Mouse (Mus musculus) heart, postnatal 25 days (tissue): ENCODE measurements around the gene Lpcat3. TPM values are rescaled to one million over a fixed set of nuclear protein-coding genes. Genes with fewer than 3 reads are reported as not detected.

Source experiments
- DNase-seq: peaks from one replicate; pipeline ENCODE4 v3.0.0; 2022; ENCODE audit warnings: low spot score
- intact Hi-C: fragments of 180-260 bp; cut with DNase I; formaldehyde crosslinking; loops from one replicate; pipeline ENCODE4 v1.15.1; 2025
- total RNA-seq, 2 experiments: library from RNA; stranded (reverse); gene quantifications; 2 replicates each; pipeline ENCODE4 v1.2.3; 2021

The Lpcat3 gene
- total RNA-seq, 2 experiments from 2014 or later, result 39.6 to 43.9 TPM

DNA sequence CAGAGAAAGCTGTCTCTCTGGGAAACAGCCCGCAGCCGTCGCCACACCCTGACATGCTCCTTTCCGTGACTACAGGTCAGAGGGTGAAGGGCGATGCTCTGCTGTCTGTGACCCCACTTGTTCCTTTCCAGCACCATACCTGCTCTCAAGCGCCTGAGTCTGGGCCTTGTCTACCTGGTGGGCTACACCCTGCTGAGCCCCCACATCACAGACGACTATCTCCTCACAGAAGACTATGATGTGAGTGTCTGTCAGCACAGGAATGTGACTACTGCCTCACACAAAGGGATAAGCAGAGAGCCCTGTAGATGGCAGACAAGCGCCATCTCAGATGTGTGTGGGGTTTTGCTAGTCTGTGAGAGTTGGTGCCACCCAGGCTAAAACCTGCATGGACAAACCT is 38.5 kb downstream of the Lpcat3 start:
- intact Hi-C loops, result no loop called here
- DNase-seq, result no peak

DNA sequence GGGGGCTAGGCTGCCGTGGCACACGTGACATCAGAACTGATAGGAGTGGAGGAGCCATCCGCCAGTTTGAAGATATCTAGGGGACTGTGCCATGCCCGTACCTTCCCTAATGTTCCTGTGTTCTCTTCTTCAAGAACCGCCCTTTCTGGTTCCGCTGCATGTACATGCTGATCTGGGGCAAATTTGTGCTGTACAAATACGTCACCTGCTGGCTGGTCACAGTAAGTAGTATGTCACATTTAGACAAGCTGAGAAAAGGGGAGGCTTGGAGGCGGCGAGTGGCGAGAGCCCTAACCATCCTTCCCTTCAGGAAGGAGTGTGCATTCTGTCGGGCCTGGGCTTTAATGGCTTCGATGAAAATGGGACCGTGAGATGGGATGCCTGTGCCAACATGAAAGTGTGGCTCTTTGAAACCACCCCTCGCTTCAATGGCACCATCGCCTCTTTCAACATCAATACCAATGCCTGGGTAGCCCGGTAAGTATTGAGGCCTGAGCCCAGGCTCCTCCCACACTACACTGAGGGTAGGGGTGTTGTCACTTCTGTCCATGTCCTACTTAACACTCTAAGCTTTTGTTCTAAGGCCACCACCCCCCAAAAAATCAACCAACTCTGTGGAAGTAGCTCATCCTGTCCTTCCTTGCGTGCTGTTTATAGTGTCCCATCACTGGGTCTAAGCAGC is 39.4 kb downstream of the Lpcat3 start:
- intact Hi-C loops, result no loop called here
- no peak for DNase-seq

DNA sequence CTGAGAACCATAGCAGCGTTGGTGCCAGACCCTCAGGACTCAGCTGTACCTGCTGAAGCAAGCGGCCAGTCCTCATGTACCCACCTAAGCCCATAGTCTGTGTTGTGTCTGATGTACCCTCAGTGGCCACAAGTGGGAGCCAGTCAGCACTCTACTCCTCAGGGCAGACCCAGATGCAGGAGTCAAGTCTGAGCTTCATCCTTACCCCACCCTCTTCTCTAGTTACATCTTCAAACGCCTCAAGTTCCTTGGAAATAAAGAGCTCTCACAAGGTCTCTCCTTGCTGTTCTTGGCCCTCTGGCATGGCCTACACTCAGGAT is 39.9 kb downstream of the Lpcat3 start:
- DNase-seq, result no peak
- intact Hi-C loops, result no loop called here

DNA sequence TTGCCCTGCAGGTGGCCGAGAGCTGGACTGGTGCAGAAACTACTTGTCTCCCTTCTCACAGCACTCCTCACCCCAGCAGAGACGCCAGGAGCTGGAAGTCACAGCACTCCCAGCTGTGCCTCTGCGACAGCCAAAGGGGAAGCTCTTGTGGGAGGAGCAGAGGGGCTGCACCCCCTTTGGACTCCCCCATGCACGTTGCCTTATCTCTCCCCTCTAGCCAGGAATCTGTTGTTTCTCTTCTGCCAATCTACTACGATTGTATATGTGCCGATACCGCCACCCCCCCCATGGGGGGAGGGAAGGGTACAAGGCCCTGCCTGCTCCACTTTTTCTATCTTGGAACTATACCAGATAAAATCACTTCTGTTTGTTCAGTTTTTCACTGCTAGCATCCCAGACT is 41.0 kb downstream of the Lpcat3 start:
- intact Hi-C loops, result no loop called here
- DNase-seq, result no peak

DNA sequence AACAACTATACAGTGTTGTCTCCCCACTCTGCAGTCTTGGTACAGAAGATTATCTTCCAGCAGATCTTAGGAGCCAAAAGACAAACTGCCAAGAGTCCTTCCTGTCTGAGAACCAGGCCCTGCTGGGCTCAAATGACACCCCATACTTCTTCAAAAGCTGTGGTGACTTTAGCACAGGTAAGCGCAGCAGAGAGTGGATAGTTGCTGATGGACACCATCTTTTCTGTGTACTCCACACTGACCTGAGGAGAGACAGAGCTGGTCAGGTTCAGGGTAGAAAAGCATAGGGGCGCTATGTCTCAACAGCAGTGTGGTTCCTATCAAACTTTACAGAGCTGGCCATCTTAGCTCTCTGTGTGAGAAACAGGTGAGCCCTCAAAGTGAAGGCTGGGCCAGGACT is 41.6 kb downstream of the Lpcat3 start:
- no peak for DNase-seq
- intact Hi-C loops, result no loop called here

DNA sequence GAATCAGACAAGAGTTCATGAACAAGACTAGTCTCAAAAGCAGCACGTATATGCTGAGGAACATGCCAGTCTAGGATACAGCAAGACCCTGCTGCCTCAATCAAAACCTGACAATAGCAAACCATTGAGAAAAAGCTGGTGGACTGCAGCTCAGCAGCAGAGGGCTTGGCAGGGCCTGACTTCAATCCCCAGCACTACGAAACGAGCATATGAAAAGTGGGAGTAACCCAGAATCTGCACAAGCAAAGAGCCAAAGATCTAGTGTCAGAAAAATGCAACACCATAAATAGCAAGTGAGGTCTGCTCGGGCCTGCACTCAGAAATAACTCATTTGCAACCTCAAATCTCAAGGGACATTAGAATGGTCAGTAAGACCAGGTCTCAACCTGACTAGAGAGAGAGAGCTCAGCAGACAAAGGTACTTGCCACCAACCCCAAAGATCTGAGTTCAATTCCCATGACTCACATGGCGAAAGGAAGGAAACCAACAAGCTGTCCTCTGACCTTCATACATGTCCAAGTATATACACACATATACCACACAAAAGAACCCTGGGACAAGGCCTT is 43.3 kb downstream of the Lpcat3 start:
- intact Hi-C loops, result no loop called here
- no peak for DNase-seq

DNA sequence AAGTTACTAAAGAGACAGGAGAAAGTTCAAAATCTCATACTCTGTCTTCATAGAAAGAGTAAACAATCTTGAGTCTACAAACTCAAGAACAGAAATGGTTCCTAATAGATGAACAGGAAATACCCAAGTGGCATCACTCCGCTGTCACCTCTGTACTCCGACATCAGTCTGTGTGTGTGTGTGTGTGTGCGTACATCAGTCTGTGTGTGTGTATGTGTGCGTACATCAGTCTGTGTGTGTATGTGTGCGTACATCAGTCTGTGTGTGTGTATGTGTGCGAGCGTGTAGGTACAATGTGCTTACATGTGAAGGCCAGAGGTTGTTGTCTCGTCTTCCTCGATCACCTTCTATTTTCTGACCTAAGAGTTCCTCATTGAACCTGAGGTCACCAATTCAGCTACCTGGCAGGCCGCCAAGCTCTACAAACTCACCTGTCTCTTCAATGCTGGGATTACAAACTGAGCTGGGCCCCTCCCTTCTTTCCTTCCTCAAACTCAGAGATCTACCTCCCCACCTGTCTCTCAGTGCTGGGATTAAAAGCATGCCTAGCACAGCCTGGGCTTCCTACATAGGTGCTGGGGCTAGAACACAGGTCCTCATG is 45.6 kb downstream of the Lpcat3 start:
- DNase-seq, result no peak
- intact Hi-C loops, result loop anchor here (2.0 kb wide), 1 partner anchor 46 kb away; the partner anchor contains the start of gene Lpcat3

DNA sequence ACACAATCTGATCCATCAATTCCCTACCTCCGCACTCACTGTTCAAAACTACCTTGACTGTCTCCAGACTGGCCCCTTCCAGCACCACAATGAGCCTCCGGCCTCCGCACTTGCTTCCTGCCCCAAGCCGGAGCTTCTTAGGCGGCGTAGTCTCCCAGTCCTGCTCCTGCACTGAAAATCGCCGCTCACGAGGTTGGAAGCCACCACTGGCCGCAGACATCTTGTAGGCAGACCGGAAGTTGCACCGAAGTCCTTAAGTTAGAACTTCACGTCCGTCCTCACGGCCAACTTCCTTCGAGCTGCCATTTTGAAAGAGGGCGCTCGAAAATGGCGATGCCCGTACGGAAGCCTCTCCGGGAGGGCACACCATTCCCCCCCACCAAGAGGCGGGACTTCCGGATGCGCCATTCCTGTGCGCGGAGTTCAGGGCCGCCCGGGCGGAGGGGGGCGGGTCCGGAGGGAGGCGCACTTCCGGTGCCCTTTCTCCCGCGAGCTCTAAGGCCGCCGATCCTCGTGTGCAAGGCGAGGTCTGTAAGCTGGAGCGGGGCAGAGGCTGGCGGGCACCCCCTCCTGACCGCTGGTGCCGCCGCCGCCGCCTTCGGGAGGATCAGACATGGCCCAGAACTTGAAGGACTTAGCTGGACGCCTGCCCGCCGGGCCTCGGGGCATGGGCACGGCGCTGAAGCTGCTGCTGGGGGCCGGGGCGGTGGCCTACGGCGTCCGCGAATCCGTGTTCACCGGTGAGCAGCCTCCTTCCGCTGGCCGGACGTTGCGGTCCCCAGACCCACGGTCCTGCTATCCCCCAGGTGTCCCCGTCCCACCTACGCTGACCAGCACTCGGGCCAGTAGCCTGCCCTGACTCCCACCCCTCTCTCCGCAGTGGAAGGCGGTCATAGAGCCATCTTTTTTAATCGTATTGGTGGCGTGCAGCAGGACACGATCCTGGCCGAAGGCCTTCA is 49.3 kb downstream of the Lpcat3 start, which contains the start of the genes Emg1 and Phb2:
Gene Emg1 (minus strand): TSS at position 355 of the 959 bp plus-strand sequence.
Gene Phb2 (plus strand): TSS at position 513 of the 959 bp plus-strand sequence.
- intact Hi-C loops, result loop anchor here (5.0 to 10.0 kb wide), 3 partner anchors 45 to 323 kb away; partner anchors contain the start of genes Atn1, Gm45234, Ing4 and Zfp384
- DNase-seq, result peak; percentile 94

DNA sequence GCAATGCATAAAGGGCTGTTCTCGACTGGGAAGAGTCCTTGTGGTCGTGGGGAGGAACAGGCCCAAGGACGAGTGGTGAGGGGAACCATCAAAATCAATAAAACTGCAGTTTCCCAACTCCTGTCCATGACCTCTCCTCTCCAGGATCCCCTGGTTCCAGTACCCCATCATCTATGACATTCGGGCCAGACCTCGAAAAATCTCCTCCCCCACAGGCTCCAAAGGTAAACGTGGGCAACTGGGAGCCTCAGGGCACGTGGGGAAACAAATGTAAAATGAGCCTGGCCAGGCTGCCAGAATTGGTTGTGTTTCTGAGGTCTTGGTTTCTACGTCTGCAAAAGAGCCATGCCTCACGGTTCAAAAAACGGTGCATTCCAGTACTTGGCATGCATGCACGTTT is 50.1 kb downstream of the Lpcat3 start:
- intact Hi-C loops, result loop anchor here (1.0 to 10.0 kb wide), 4 partner anchors 27 to 322 kb away; partner anchors contain the start of genes Atn1, Gm45234, Ing4 and Zfp384
- DNase-seq, result no peak

DNA sequence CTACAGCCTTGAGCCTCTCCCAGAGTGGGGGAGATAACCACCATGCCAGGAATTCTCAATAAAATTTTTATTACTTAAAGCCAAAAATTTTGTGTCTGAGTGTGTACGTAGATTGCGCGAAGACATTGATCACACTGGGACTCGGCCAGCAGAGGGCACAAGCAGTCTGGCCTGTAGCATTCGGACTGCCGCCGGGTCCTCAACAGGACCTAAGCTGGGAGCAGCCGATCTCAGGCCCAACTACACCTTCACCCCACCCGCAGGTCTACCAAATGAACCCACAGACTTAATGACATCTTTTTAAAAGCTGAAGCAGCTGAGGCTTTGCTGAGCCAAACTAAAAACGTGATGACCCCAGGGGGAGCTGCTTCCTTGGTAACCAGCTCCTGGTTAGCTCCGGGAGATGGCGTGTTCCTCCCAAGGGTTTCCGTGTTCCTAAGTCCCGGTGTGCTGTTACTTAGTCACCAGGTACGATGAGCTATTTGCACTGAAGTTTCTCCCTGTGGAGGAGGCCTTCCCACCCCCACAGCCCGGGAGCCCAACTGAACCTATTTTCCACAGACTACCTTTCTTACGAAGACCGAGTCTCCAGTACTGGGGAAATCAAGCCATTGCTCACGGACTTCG is 54.1 kb downstream of the Lpcat3 start:
- intact Hi-C loops, result loop anchor here (10.0 kb wide), 2 partner anchors 288 to 318 kb away; partner anchors contain the start of genes Ing4 and Zfp384
- no peak for DNase-seq

DNA sequence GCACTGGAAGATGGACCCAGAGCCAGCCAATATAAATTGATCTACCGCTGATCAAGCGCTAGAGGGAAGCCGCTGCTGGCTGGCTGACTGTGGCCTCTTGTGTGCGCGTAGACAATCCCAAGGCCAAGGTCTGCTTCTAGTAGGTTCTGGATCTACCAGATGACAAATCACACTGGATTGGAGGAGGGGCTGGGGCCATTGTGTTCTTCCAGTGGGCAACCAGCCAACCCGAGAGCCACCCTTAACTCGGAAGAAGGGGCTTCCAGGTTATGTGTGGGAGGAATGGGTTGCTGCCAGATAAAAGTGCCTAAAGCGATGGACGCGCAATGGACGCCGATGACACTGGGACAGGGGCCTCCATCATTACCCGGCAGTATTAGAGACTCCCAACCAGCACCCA is 55.1 kb downstream of the Lpcat3 start:
- intact Hi-C loops, result loop anchor here (10.0 kb wide), 2 partner anchors 287 to 317 kb away; partner anchors contain the start of genes Ing4 and Zfp384
- no peak for DNase-seq

DNA sequence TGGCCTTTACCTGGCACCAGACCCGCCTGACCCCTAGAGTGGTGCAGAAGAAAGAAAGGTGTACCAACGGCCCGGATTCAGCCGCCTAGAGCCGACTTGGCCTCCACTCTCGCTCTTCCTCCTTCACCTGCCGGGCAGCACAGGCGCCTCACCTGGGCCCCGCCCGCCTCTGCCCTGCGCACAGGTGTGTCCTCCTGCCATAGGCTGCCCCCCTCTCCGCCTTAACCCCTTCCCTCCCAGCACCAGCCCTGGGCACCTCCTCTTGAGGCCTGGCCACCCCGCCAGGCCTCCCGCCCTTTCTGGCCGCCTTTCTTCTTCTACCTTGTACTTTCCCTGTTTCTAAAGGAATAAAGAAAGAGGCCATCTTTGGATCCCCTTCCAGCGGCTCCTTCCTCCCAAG is 55.9 kb downstream of the Lpcat3 start:
- intact Hi-C loops, result loop anchor here (10.0 kb wide), 2 partner anchors 286 to 316 kb away; partner anchors contain the start of genes Ing4 and Zfp384
- no peak for DNase-seq

DNA sequence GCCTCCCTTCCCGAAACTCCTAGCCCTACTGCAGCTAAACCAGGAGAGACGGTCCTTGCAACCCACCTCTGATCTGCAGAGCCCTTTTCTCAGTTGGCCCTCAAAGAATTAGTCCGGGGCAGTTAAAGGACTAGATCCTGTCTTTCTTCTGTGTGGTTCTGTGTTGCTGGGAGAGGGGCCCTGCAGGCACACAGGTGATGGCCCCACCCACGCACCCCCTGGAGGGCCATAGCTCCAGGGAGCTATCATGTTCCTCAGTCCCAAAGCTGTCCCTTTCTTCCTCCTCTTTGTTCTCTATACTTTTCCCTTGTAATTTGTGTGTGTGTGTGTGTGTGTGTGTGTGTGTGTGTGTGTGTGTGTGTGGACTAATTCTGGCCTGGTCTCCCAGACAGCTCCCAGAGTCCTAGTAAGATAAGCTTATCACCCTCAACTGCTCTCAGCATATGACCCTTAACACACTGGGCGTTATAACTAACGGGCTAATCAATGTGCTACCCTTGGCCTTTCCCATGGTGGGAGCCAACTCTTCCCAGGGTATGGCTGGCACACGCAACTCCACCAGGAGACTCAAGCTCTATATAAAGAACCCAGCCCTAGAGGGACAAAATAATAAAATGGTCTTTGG is 56.6 kb downstream of the Lpcat3 start:
- intact Hi-C loops, result loop anchor here (10.0 kb wide), 2 partner anchors 285 to 315 kb away; partner anchors contain the start of genes Ing4 and Zfp384
- no peak for DNase-seq

DNA sequence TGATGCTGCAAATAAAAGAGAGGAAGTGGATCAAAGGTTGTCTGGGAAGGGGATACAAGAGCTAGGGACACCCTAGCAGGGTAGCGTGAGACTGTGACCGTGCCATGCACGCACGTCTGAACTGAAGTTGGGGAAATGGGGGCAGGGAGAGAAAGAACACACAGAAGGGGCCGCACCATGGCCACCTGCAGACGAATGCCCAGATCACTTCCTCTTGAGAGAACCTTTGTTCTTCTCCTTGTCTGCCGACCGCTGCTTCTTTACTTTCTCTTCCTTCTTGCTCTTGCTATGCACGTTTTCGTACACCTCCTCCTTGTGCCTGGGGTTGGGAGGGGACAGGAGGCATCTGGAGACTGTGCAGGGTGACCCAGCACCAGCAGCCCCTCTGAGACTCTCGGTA is 58.1 kb downstream of the Lpcat3 start:
- DNase-seq, result no peak
- intact Hi-C loops, result no loop called here

DNA sequence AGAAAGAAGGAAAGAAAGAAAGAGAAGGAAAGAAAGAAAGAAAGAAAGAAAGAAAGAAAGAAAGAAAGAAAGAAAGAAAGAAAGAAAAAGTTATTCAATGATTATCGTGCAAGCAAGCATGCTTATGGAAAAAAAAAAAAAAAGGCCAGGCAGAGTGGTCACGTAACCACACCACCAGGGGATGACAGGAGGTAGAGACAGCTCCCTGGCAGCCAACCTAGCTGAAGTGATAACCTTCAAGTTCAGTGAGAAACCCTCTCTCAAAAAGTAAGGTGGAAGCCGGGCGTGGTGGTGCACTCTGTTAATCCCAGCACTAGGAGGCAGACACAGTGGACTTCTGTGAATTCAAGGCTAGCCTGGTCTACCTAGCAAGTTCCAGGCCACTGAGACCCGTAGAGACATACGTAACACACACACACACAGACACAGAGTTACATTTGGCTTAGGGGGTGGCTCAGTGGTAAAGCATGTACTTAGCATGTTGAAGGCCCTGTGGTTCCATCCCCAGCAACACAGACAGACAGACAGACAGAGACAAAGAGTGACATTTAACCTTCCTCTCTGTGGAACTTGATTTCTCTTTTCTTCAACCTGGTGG is 60.1 kb downstream of the Lpcat3 start:
- intact Hi-C loops, result no loop called here
- DNase-seq, result no peak

DNA sequence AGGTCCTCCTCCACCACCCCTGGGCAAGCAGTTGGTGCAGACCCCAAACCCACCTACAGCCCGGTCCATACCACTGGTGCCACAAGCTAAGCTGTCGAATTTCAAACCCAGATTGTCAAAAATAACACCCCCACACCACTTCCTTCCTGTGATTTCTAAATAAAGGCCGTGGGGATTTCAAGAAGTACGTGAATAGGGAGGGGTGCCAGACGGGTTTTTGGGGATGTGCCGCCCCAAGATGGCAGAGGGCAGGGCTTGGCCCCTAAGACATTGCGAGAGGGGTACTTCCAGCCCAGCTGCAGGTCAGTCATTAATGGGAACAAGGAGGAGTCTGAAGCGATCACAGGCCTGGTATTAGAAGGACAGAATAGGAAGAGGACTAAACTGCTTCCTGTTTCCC is 60.7 kb downstream of the Lpcat3 start:
- no peak for DNase-seq
- intact Hi-C loops, result no loop called here

DNA sequence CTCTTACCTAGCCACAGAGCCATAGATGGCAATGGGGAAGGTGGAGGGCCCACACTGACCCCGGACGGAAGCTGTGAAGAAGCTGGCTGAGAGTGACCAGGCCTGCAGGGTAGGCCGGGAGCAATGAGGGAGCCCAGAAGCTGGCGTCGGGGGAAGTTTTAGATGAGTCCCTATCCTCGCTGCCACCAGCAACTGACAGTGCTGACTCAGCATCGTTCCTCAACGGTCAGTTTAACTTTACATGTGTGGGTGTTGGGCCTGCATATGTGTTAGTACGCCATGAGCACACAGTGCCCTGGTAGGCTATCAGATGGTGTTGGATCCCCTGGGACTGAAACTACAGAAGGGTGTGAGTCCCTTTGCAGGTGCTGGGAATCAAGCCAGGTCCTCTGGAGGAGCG is 61.6 kb downstream of the Lpcat3 start:
- DNase-seq, result no peak
- intact Hi-C loops, result no loop called here

DNA sequence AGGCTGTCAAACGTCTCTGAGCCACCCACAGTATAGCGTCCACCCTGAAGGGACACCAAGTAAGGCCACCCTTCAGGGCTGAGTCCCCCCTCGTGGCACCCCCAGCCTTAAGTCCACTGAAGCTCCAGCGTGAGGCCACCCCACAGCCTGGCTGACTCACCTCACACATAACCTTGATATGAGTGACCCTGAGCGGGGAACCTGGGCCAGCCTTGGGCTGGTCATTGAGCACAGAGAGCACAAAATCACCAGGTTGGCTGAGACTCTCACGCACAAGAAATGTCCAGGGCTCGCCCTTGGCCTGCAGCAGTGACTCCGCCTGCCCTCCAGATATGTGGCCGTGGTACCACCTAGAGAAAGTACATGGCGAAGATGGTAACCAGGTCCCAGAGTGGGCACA is 65.8 kb downstream of the Lpcat3 start:
- intact Hi-C loops, result no loop called here
- DNase-seq, result no peak
